Mouse (Mus musculus): Measurements from ENCODE around the gene Dync1li2.

The Dync1li2 gene

DNA sequence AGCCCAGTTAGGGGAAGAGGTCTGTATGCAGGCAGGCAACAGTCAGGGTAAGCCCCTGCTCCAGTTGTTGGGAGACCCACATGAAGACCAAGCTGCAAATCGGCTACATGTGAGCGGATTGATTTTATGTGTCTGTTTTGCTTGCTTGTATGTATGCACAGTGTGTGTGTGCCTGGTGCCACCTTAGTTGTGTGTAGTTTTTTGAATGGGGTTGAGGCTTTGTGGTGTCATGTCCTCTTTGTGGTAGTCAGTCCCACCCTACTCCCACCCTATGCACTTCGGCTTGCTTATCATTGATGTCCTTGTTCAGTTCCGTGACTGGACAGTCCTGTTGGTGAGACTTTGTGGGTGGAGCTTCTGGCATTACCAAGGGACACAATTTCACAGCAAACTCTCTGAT is 29.1 kb downstream of the Dync1li2 start:
- DNase-seq = no peak

DNA sequence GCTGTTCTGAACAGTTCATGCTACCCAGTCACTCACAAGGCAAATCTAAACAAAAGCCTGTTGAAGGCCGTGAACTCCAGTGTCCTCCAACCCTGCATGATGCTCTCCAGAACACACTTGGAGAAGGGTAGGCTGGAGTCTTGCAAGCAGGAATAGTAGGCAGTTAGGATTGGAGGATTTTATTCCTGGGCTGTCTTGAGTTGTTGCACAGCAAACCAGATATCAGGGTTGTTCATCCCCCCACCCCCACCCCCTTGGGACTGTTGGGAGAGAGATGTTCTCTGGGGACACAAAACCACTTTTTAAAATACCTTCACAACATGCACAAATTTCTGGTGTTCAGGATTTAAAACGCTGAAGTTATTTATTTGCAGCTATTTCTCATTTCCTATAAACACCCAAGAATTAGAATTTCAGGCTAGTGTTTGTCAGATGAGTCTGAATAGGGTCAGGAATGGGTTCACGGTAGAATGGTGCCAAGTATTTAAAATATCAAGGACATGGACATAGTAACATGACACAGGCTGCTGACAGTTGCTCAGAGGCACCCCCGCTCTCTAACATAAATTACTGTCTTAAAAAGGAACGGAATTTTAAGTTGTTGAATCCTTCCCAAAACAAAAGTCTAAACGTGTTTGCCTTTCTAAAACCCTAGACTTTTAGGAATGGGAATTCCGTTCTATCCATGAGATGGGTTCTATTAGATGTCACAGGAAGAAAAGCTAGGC is 29.9 kb downstream of the Dync1li2 start:
- DNase-seq = no peak

DNA sequence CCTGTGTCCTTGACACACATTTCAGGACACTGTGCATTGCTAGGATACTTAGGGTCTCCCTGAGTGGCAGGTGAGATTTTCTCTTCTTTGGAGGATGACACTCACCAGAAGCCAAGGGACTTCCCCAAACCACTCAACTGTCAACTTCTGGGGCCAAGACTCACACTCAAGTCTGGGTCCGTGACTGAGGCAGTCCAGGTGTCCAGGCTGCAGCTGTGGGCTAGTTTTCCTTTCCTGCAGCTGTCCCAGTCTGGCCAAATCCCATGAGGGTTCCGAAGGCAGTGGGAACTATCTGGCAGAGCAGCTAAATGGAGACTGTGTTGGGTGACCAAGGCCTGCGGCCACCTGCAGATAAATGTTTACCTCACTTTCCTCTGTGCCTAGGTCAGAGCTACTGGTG is 30.9 kb downstream of the Dync1li2 start:
- DNase-seq = no peak

DNA sequence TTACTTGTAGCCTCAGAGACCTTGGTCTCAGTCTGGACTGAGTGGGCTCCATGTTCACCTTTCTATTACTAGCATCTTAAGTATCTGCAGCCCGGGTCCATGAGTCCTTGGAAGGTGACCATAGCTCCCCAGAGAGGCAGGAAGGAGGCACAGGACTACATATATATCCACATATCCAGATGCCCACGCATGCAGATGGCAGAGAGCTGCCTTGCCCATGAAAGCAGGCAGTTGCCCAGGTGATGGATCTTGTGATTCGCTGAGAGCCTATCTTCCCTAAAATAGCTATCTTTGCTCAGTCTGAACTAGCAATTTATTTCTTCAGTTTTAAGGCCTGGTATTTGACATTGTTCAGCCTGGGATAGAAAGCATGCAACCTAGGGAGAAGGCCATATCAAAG is 31.4 kb downstream of the Dync1li2 start:
- no peak for DNase-seq

DNA sequence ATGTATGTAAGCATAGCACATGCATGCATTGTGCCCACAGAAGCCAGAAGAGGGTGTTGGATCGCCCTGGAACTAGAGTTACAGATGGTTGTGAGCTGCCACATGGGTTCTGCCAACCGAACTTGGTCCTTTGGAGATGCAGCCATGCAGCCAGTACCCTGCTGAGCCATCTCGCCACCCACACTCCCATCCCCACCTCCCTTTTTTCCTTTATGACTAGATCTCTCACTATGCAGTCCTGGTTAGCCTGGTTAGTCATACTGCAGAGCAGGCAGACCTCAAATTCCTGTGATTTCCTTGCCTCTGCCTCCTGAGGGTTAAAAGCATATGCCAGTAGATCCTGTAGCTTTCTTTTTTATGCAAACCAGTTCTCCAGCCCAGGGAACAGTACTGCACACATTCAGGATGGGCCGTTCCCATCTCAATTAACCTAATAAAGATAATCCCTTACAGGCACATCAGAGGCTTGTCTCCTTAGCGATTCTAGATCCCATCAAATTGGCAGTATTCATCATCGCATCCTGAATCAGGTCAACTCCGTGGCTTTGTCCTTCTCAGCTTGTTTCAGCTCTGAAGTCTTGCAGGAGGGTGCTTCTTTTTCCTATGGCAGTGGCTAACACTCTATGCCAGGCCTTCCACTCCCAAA is 32.1 kb downstream of the Dync1li2 start:
- DNase-seq = no peak

DNA sequence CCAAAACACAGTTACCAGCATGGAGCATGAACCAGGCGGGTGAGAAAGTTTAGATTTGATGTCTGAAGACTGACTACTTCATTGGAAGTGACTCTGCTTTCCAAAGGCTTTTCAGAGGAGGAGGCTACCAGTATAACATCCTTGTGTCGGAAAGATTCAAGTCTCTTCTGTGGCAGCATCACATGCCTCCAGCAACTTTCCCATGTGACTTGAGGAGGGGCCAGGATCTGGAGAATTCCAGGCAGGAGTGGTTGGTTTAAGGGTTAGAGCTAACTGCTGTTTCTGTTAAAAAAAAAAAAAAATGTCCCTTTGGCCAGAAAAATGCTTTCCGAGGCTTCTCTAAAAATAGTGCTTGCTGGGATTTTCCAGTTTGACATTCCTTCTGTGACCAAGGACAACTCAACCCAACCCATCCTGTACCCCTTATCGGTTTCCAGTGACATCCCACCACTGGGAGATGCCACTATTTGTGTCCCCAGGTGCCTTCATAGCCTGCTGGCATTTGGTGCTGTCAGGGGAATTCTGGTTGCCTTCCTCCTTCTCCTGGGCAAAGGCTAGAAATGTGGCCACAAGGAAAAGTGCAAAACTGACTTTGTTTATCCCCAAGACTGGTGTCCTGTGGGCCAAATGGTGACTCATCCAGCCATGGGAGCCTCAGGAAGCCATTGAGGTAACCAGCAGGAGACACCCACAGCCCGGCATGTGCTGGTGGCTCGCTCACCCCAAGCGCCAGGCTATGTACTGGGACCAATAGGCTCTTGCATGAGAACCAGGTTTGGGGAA is 34.3 kb downstream of the Dync1li2 start:
- DNase-seq = no peak

DNA sequence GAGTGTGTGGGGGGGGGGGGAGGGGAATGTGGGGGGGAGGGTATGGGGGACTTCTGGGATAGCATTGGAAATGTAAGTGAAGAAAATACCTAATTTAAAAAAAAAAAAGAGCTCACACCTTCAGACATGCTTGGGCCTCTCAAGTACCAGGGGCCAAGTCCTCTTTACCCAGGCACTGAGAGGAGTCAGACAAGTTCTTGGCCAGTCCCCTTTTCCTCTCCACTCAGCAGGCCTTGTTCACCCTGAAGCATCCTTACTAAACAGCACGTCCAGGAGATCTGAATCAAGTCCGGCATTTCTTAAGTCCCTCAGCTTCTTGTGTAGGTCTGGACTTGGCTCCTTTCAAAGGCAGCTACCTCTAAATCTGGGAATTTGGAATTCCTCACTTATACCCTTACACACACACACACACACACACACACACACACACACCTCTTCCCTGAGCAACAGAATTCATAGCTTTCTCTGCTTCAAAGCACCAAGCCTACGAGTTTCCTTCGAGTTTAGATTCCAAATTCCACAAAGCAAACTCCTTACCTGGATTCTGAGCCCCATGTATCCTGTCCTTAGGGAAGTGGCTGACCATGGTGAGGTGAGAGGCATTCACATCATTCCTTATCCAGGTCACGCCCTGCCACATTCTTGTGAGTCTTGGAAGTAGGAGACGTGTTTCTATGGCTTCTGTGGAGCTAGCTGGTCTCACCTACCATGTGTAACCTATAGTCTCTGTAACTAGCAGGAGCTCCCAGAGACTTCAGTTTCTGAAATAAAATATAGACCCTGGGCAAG is 36.3 kb downstream of the Dync1li2 start:
- DNase-seq = no peak

DNA sequence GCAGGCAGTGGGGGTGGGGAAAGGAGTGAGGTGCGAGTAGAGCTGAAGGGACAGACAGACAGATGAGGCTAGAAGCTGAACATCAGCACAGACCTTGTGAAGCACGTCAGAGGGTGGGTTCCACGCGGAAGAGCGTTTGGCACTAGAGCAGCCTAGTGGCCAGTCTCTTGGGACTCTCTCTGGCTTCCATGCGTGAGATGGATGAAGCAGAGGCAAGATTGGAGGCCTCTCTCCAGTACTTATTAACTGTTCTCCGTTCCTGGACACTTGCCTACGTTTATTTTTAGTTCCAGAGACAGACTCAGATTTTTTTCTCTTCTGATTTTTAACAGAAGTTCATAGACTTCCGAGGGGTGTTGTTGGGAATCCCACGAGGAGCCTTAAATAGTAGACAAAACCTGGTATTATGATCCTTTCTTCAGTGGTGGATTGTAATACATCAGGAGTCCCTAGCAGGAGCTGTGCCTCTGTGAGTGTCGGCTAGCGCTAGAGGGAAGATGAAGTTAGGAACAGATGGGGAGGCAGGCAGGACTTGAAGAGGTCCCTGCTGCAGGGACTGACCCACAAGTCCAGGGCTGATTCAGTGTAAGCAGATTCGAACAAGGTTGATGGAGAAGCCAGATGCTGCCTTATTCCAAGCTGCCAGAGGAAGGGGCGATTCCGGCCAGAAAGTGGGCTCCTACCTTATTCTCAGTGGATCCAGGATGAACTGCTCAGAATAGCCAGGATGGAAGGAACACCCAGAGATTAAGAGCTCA is 37.2 kb downstream of the Dync1li2 start:
- no peak for DNase-seq

DNA sequence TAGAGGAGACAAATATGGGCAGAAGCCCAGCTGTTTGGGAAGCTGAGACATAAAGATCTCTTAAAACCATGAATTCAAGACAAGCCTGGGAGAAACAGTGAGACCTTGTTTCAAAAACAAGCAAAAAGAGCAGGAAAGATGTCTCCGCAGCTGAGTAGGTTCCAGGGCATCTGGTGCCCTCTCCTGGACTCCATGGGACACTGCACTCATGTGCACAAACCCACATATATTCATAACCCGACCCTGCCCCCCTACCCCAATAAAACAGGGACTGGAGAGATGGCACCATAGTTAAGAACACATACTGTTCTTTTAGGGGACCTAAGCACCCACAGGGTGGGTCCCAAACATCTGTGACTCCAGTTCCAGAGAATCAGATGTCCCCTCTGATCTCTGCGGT is 39.3 kb downstream of the Dync1li2 start:
- DNase-seq = no peak

DNA sequence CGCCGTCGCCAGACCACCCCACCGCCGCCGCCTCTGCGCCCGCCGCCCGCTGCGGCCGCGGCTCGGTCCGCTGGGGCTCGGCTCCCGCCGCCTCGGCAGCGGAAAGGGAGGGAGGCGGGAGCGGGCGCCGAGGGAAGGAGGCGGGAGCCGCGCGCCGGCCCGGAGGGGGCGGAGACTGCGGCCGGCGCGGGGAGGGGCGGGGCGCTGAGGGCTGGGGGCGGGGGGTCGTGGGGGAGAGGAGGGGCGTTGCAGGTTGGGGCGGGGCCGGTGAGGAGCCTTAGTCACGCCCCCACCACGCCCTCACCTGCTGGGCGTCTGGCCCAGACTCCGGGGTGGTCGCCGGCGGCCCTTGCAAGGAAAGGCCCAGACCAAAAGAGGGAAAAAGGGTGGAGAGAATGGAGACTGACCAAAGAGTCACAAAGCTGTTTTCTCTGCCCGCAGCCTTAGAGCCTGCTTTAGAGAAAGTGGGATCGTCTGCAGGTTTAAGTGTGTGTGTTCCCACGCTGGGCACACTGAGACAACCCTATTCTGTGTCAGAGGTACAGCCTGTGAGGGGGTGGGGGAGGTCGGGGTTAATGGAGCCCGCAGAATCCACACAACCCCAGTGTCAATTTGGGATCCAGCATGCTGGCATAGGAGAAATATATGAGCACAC is 47.0 kb downstream of the Dync1li2 start, which contains the start of gene Cmtm4:
Cmtm4 (minus strand) TSS at position 105 of the 655 bp plus-strand sequence.
- DNase-seq = peak; percentile 69 to 70

DNA sequence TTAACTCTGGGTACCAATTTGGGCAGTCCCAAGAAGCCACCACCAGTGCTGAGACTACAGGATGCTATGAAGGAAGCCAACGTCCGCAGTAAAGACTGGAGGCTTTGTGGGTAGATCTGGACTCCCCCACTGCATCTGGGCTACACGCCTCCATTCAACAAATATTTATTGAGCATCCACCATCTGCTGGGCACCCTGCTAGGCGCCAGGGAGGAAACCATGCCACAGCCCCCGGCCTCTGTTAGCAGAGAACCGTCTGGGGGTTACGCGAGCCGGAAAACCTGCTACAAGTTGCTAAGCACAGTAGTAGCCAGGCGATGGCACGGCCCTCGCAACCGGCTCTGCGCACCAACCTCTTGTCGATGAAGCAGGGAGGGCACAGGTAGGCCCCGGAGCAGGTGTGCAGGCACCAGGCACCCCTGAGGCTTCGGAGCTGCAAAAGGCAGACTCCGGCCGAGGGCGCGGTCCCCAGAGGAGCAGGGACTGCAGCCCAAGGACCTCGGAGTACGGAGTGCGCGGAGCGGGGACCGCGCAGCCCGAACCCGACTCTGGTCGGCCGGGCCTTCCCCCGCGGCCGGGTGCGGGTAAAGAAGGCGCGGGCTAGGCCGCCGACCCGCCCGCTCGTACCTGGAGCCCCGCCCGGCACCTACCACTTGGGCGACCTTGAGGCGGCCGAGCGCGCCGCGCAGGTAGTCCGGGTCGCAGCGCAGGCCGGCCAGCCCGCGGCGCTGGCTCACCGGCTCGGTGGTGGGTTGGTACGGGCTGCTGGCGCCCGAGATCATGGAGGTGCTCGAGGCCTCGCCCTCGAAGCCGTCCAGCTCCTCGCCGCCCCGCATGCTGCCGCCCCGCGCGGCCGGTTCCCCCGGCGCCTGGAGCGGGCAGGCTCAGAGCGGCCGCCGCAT is 47.8 kb downstream of the Dync1li2 start:
- peak in 1 of 2 experiments; percentile 31 for DNase-seq

DNA sequence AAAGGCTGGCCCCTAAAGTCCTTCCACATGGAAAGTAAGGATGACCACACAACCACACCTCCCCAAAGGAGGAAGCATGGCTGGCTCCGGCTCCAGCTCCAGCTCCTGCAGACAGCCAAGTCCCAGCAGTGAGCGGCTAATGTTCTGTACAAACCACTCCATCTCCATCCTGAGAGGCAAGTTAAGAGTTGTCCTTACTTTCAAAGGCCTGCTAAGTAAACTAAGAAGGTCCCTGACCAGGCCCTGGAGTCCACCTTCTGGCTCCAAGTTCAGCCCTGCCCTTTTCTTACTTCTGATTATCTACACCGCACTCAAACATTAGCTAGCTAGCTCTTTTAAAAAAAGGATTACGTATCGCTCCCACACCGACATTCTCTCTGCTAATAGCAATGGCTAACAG is 49.1 kb downstream of the Dync1li2 start:
- no peak for DNase-seq

DNA sequence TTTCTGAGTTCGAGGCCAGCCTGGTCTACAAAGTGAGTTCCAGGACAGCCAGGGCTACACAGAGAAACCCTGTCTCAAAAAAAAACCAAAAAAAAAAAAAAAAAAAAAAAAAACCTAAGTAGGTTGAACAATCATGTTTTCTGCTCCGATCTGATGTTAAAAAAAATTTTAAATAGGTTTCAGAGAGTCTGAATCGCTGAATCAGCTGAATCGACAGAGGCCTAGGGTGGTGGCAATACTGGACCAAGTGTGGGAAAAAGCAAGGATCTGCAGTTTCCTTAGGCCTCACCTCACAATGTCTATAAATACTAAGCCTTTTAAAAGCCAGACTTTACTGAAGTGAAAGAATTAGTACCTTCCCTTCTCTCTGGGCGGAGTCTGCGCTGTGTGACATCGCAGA is 49.7 kb downstream of the Dync1li2 start:
- no peak for DNase-seq

DNA sequence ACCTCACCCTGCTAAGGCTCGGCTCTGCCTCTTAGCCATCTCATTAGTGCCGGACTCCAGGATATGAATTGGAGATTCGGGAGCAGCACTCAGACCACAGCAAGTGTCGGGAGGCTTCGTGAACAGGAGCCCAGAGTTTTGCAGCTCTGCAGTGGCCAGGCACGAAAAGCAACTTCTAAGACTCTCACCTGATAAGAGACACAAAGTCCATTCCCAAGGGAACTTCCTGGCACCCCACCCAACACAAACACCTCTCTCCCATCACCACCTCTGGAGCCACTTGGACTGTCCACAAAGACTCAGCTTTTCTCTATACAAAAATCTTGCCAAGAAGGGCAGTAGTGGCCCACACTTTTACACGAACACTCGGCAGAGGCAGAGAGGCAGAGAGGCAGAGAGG is 52.6 kb downstream of the Dync1li2 start:
- DNase-seq = no peak

DNA sequence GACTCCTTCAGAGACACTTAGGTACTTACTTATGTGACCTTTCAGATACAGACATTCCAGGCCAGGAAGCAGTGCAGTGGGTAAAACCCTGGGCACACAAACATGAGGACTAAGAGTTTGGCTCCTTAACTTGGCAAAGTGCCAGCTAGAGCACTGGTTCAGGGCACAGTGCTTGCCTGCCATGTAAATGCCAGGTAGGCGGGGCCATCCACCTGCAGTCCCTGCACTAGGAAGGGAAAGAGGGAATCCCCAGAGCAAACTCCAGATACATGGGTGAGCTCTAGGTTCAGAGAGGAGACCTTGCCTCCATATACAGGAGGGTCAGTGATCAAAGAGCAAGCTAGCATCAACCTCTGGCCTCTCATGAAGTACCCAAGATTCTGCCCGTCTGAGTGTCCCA is 54.9 kb downstream of the Dync1li2 start:
- no peak for DNase-seq

DNA sequence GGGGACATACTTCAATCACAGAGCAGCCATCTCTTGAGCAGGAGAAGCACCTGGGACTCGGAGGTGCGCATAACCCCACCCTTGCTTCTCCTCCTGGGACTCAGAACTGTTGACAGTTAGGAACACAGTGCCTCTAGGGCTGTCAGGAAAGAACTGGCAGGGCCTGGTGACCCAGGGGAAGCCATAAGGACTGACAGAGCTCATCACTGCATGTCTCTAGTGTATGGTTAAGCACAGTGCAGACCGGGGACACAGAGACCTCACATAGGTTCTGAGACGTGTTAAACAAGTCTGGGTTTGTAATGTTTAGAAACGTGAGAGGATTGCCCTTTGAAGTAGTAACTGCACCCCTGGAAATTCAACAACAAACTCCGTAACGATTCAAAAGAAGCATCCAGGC is 55.3 kb downstream of the Dync1li2 start:
- no peak for DNase-seq

DNA sequence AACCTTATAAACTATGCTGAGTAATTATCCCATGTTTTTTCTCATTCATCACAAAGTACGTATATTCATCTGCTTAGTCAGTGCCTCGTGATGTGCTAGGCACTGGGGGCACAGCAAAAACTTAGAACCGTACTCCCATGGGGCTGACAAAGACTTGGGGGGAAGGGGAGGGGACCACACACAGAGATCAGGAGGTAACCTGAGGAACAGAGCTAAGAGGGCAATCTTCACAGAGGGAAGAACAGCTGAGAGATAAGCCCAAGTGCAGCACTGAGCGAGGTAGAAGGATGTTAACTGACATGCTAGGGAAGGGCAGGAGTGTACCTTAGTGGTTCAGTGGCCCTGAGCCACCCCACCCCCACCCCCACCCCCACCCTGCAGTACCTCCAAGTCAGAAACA is 56.2 kb downstream of the Dync1li2 start:
- DNase-seq = no peak

DNA sequence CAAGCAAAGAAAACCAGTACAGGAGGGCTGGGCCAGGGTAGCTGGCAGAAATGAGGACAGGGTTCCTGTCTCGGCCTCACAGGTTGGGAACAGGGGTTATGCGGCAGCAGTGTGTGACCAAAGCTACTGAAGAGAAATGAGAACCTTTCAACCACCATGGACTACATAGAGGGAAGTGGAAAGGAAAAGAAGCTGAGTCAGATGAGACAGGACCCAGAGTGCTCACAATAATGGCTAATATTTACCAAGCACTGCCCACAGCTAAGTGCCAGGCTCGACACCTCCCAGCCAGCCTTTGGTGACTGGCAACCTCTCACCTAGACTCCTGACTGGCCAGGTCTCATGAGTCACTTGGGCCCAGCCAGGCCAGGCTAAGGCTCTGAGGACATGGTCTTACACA is 58.9 kb downstream of the Dync1li2 start:
- DNase-seq = no peak

DNA sequence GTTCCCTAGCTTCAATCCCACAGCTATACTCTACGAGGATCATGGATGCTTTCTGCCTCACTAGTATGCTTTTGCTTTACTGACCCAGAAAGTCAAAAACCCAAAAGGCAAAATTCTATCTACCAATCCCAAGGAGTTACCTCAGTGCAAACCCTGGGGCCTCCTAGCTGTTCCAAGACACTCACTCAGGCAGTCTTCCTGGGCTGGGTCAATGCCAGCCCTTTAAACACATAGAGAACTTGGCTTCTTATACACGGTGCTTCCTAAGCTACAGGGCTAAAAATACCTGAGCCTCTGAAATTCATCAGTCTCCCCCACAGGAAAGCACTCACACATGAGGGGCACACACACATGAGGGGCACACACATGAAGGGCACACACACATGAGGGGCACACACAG is 59.6 kb downstream of the Dync1li2 start:
- DNase-seq = no peak

DNA sequence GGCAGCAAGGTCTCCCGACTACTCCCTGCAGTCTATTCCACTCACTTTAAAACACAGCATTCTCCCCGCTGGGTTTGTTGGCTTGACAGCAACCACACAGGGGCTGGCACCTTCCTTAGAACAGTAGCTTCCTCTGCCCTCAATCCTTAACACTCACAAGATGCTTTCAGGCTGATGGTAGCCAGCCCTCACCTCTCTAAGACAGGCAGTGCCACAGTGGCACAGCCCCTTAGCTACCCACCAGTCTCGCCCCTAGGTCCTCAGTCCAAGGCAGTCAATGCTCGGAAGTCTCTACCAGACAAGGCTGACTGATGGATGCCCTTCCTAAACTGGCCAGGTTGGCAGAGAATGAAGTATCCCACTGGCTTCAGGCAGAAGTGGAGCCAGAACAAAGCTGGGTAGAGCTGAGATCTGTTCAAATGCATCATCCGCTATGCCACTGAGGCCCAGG is 61.9 kb downstream of the Dync1li2 start:
- DNase-seq = no peak

DNA sequence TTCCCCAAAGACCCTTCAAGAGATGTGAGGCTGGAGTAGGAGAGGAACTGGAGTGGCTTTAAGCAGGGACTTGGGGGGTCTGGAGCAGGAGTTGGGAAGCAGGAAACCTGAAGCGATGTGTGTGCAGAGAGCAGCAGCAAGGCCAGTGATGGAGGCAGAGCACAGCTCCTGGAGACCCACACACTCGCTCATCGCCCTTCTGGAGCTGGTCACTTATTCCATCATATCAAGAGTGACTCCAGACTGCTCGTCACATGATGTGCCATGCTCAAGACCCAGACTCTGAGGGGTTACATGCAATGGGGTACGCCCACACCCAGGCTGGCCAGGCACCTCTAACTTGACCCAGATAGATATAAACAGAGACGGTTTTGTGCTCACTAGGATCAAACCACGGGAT is 62.6 kb downstream of the Dync1li2 start:
- no peak for DNase-seq
